Mouse (Mus musculus) stomach, embryonic 16.5 days (tissue): ENCODE results near the gene Ciapin1. TPM values are rescaled to one million over a fixed set of nuclear protein-coding genes. Genes with fewer than 3 reads are reported as not detected.
A peak's percentile ranks its signal among the peaks of the same experiment; 100 is the strongest.
"Not testable (repeated sequence)": the region's sequence is repeated elsewhere in the genome, so short reads cannot be mapped to it uniquely, and the experiment has no call there.

ENCODE experiments used
- ATAC-seq: fragments of 200-750 bp; cut with Nextera tagmentation; 2 replicates; pipeline ENCODE4 v1.8.0; 2017; ENCODE audit warnings: moderate number of reproducible peaks, moderate TSS enrichment; ENCODE audit not compliant: insufficient read depth, low FRiP score
- H3K27ac ChIP-seq: fragments of 300-500 bp; sonication (generic); 2 replicates; pipeline ENCODE4 v1.5.1; 2014; ENCODE audit warnings: low read length
- H3K27me3 ChIP-seq: fragments of 300-500 bp; sonication (generic); 2 replicates; pipeline ENCODE4 v1.6.1; 2014; ENCODE audit warnings: low read length, control low read depth, mixed read lengths; ENCODE audit not compliant: control insufficient read depth, insufficient read depth
- H3K36me3 ChIP-seq: fragments of 300-500 bp; sonication (generic); 2 replicates; pipeline ENCODE4 v1.6.1; 2014; ENCODE audit warnings: low read length; ENCODE audit not compliant: control insufficient read depth, insufficient read depth
- H3K4me1 ChIP-seq: fragments of 300-500 bp; sonication (generic); 2 replicates; pipeline ENCODE4 v1.6.1; 2014; ENCODE audit warnings: low read length, control low read depth, mixed read lengths; ENCODE audit not compliant: control insufficient read depth, insufficient read depth
- H3K4me2 ChIP-seq: fragments of 300-500 bp; sonication (generic); 2 replicates; pipeline ENCODE4 v1.6.1; 2014; ENCODE audit warnings: low read depth, low read length, mixed read lengths
- H3K4me3 ChIP-seq: fragments of 300-500 bp; sonication (generic); replicated peaks from 2 replicates; pipeline ENCODE4 v1.5.1; 2014; ENCODE audit warnings: mild to moderate bottlenecking, low read length
- H3K9ac ChIP-seq: fragments of 300-500 bp; sonication (generic); 2 replicates; pipeline ENCODE4 v1.6.1; 2014; ENCODE audit warnings: low read length
- H3K9me3 ChIP-seq: fragments of 300-500 bp; sonication (generic); replicated peaks from 2 replicates; pipeline ENCODE4 v1.6.1; 2016; ENCODE audit warnings: low read length, control low read depth; ENCODE audit not compliant: control insufficient read depth
- WGBS: fragments of 180-500 bp; shearing (Covaris S2); extraction: QIAGEN DNeasy Blood & Tissue Kit; methylation state at CpG from one replicate; pipeline ENCODE4 v1.1.7; 2014; 5-methylcytosine and 5-hydroxymethylcytosine counted together
- polyA plus RNA-seq: library from polyadenylated mRNA; unstranded; fragments of >200 nt; fragmentation: Nextera tagmentation; extraction: Ambion mirVana; gene quantifications from 2 replicates; pipeline ENCODE4 v1.2.1, GENCODE M21; 2015

Gene Ciapin1
- polyA plus RNA-seq, 1 experiment from 2014 or later, result 84.7 TPM

GRCm38 (mm10) chr8:94836456-94837240 is 1.5 kb downstream of the Ciapin1 start:
- Histone ChIP-seq H3K4me2 (peak overlapping the region; percentile 90), H3K4me3 (peak overlapping the region; percentile 98), H3K27me3 (no peaks in the 10 kb centered on the region), H3K9me3 (no peaks in the 10 kb centered on the region), H3K27ac (no peak overlapping the region), H3K4me1 (peaks cover 16% of the 10 kb centered on the region), H3K36me3 (peaks cover 2% of the 10 kb centered on the region; the same call in 1 of the 2 replicates), H3K9ac (peak overlapping the region; percentile 98)
- WGBS, result 52% methylated on average over 11 of the region's 11 CpGs
- no peak for ATAC-seq

GRCm38 (mm10) chr8:94835751-94836150 is 2.4 kb downstream of the Ciapin1 start:
- peaks cover 16% of the 10 kb centered on the region for H3K4me1 ChIP-seq
- not testable (repeated sequence) for H3K9me3 ChIP-seq, H3K27me3 ChIP-seq, H3K36me3 ChIP-seq, ATAC-seq, H3K4me2 ChIP-seq, H3K9ac ChIP-seq, H3K27ac ChIP-seq, H3K4me3 ChIP-seq
- WGBS, result 95% methylated on average over 13 of the region's 13 CpGs

GRCm38 (mm10) chr8:94833901-94834405 is 4.2 kb downstream of the Ciapin1 start:
- H3K27me3 ChIP-seq, H3K9ac ChIP-seq, H3K9me3 ChIP-seq, H3K4me3 ChIP-seq, H3K4me2 ChIP-seq, H3K27ac ChIP-seq, ATAC-seq: not testable (repeated sequence)
- Histone ChIP-seq H3K36me3 (peaks cover 15% of the 10 kb centered on the region), H3K4me1 (peaks cover 12% of the 10 kb centered on the region)
- 62% methylated on average over 7 of the region's 7 CpGs for WGBS

DNA sequence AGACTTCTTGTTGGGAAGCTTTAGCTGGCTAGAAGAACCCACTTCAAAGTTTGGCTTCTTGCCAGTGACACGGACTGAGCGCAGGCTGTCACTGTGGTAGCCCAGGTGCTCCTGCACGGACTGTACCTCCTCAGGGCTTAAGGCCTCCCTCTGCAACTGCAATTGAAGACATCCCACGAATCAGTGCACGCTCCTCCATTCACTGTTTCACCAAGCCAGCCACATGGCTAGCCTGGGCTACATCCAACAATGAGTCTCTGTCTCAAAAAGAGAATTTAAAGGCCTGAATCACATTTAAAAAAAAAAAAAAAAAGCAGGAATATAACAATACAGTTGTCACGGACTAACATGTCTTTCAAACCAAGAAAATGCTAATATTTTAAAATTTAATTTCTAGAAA is 9.9 kb downstream of the Ciapin1 start:
- no peak for ATAC-seq
- Histone ChIP-seq H3K4me1 (no peaks in the 10 kb centered on the region), H3K9ac (no peak overlapping the region), H3K27ac (no peak overlapping the region), H3K4me3 (no peak overlapping the region), H3K4me2 (no peak overlapping the region), H3K36me3 (peaks cover 36% of the 10 kb centered on the region), H3K9me3 (no peaks in the 10 kb centered on the region), H3K27me3 (no peaks in the 10 kb centered on the region)
- WGBS, result 88% methylated on average over 6 of the region's 6 CpGs

DNA sequence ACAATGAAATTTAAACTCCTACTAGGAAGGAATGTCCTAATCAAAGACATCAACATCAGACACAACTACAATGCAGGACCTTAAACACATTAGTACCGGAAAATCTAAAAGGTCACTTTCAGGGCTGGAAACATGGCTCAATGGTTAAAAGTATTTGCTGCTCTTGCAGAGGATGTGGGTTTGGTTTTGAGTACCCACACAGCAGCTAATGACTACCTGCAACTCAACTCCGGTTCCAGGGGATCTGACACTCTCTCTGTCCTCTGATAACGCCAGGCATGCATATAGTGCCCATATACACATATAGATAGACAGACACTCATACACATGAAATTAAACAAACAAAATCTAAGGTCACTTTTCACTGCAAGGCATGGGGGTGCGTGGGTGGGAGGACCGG is 11.9 kb downstream of the Ciapin1 start:
- Histone ChIP-seq H3K36me3 (peaks cover 31% of the 10 kb centered on the region), H3K27ac (no peak overlapping the region), H3K4me1 (no peaks in the 10 kb centered on the region), H3K4me3 (no peak overlapping the region), H3K9ac (no peak overlapping the region), H3K4me2 (no peak overlapping the region), H3K9me3 (no peaks in the 10 kb centered on the region), H3K27me3 (no peaks in the 10 kb centered on the region)
- WGBS, result 95% methylated on average over 5 of the region's 5 CpGs
- no peak for ATAC-seq

DNA sequence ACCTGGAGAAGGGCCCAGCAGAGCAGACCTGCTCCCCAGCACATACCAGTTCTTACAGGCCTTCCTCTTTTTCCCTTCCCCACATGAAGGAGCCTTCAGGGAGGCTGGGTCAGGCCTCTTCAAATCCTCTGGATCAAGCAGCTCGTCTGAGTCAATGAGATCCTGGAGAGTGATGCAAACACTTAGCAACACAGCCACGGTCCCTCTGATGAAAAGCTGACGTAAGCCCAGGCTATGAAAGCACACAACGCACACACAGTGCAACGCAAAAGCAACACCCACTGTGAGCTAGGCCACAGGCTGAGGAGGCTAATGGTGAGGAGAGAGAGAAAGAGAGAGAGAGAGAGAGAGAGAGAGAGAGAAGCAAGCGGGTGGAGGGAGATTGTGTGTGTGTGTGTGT is 13.0 kb downstream of the Ciapin1 start:
- no peak overlapping the region for H3K27ac ChIP-seq
- no peaks in the 10 kb centered on the region for H3K27me3 ChIP-seq
- peaks cover 24% of the 10 kb centered on the region for H3K36me3 ChIP-seq
- no peak for ATAC-seq
- no peak overlapping the region for H3K4me2 ChIP-seq
- H3K4me3 ChIP-seq, result no peak overlapping the region
- WGBS, result 88% methylated on average over 6 of the region's 6 CpGs
- H3K9me3 ChIP-seq, result no peaks in the 10 kb centered on the region
- no peaks in the 10 kb centered on the region for H3K4me1 ChIP-seq
- H3K9ac ChIP-seq, result no peak overlapping the region

DNA sequence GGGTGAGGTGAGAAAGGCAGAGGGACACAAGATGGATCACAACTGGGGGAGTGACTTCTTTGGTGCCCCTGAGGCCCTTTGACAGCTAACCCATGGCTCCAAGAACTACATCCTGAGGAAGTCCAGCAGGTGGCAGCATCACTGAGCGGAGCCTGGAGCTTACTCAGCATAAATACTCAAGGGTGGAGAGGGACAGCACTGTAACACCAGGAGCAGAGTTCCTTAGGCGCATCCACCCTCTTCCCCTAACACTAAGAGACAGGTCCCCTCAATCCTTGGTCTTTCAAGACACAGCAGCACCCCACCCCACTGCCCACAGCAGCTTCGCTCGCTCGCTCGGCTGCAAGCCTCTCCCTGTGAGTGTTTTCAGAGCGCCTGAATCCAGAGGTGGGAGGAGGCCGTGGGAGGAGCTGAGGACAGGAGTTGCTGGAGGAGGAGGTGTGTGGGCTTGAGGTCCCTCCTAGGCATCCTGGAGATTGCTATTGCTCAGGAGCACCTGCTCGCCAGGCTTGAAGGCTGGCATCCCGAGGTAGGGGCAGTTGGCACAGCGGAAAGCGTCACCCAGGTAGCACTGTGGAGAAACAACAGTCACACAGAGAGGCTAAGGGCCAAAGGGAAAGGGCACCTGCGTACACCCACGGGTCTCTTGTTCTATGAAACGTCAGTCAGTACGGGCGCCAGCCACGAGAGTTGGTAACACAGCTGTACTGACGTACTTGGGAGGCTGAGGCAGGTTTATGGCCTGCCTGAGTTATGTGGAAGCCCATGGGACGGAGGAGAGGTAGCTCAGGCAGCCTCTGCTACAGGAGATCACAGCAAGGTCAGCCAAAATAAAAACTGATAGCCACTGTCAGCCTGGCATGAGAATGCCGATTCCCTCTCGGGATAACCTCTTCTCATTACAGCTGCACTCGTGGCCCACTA is 15.3 kb downstream of the Ciapin1 start:
- no peak overlapping the region for H3K4me2 ChIP-seq
- peak; percentile 33; the same call in 1 of the 2 replicates for ATAC-seq
- H3K36me3 ChIP-seq, result peaks cover 21% of the 10 kb centered on the region

GRCm38 (mm10) chr8:94821381-94821780 is 16.8 kb downstream of the Ciapin1 start:
- Histone ChIP-seq H3K27ac (no peak overlapping the region), H3K27me3 (no peaks in the 10 kb centered on the region), H3K4me1 (no peaks in the 10 kb centered on the region), H3K36me3 (peaks cover 13% of the 10 kb centered on the region), H3K4me2 (no peak overlapping the region), H3K9me3 (no peaks in the 10 kb centered on the region), H3K4me3 (no peak overlapping the region), H3K9ac (no peak overlapping the region)
- ATAC-seq, result no peak
- WGBS, result 82% methylated on average over 2 of the region's 2 CpGs

More for the DNA sequence above, 15.3 kb downstream of the Ciapin1 start:
- Histone ChIP-seq H3K4me1 (no peaks in the 10 kb centered on the region), H3K27me3 (no peaks in the 10 kb centered on the region), H3K9me3 (no peaks in the 10 kb centered on the region), H3K27ac (no peak overlapping the region), H3K4me3 (no peak overlapping the region), H3K9ac (no peak overlapping the region)
- WGBS, result 79% methylated on average over 23 of the region's 23 CpGs

- WGBS, result 77% methylated on average over 7 of the region's 7 CpGs
- Histone ChIP-seq H3K27ac (no peak overlapping the region), H3K4me1 (no peaks in the 10 kb centered on the region)
These were observed 17.6 kb downstream of the Ciapin1 start for GRCm38 (mm10) chr8:94820553-94820952.

More at GRCm38 (mm10) chr8:94820553-94820952, 17.6 kb downstream of the Ciapin1 start:
- H3K4me2 ChIP-seq, result no peak overlapping the region
- no peaks in the 10 kb centered on the region for H3K9me3 ChIP-seq
- no peak overlapping the region for H3K4me3 ChIP-seq
- H3K36me3 ChIP-seq, result peaks cover 10% of the 10 kb centered on the region; the same call in 1 of the 2 replicates
- no peak for ATAC-seq
- no peaks in the 10 kb centered on the region for H3K27me3 ChIP-seq
- no peak overlapping the region for H3K9ac ChIP-seq
